Mouse (Mus musculus) forebrain, embryonic 12.5 days (tissue): ENCODE data around the gene Csdc2. TPM values are rescaled to one million over a fixed set of nuclear protein-coding genes. Genes with fewer than 3 reads are reported as not detected.
A peak's percentile ranks its signal among the peaks of the same experiment; 100 is the strongest.

Experiments
- ATAC-seq: fragments of 200-750 bp; cut with Nextera tagmentation; 2 replicates; pipeline ENCODE4 v1.8.0; 2017; ENCODE audit warnings: moderate TSS enrichment; ENCODE audit not compliant: low FRiP score
- H3K27ac ChIP-seq: fragments of 300-500 bp; sonication (generic); 2 replicates; pipeline ENCODE4 v1.5.1; 2016; ENCODE audit warnings: mild to moderate bottlenecking
- H3K27me3 ChIP-seq: fragments of 300-500 bp; sonication (generic); 2 replicates; pipeline ENCODE4 v1.6.1; 2016; ENCODE audit warnings: mild to moderate bottlenecking
- H3K36me3 ChIP-seq: fragments of 300-500 bp; sonication (generic); replicated peaks from 2 replicates; pipeline ENCODE4 v1.6.1; 2016; ENCODE audit warnings: mild to moderate bottlenecking
- H3K4me1 ChIP-seq: fragments of 300-500 bp; sonication (generic); 2 replicates; pipeline ENCODE4 v1.6.1; 2016
- H3K4me2 ChIP-seq: fragments of 300-500 bp; sonication (generic); 2 replicates; pipeline ENCODE4 v1.6.1; 2016; ENCODE audit warnings: mild to moderate bottlenecking, moderate library complexity
- H3K4me3 ChIP-seq: fragments of 300-500 bp; sonication (generic); replicated peaks from 2 replicates; pipeline ENCODE4 v1.5.1; 2016; ENCODE audit warnings: mild to moderate bottlenecking
- H3K9ac ChIP-seq: fragments of 300-500 bp; sonication (generic); 2 replicates; pipeline ENCODE4 v1.6.1; 2016; ENCODE audit warnings: mild to moderate bottlenecking
- H3K9me3 ChIP-seq: fragments of 300-500 bp; sonication (generic); 2 replicates; pipeline ENCODE4 v1.6.1; 2016
- WGBS: fragments of 180-500 bp; shearing (Covaris S2); methylation state at CpG from one replicate; pipeline ENCODE4 v1.1.7; 2016; 5-methylcytosine and 5-hydroxymethylcytosine counted together
- polyA plus RNA-seq: library from polyadenylated mRNA; unstranded; fragments of >200 nt; fragmentation: Nextera tagmentation; extraction: Ambion mirVana; gene quantifications from 2 replicates; pipeline ENCODE4 v1.2.1, GENCODE M21; 2016

Gene Csdc2
- polyA plus RNA-seq, 1 experiment from 2014 or later, result 35.8 TPM

GRCm38 (mm10) chr15:81928277-81928676 lies 8.3 kb upstream of the Csdc2 start:
- no peak for ATAC-seq
- Histone ChIP-seq H3K27ac (peak overlapping the region; percentile 75), H3K9me3 (no peaks in the 10 kb centered on the region), H3K4me2 (no peak overlapping the region), H3K4me1 (peaks cover 34% of the 10 kb centered on the region), H3K4me3 (no peak overlapping the region), H3K9ac (no peak overlapping the region), H3K36me3 (0 out of 2 replicates have a peak, but pooled peaks cover 2% of the 10 kb centered on the region), H3K27me3 (0 out of 2 replicates have a peak, but pooled peaks cover 3% of the 10 kb centered on the region)
- WGBS, result 44% methylated on average over 11 of the region's 11 CpGs

GRCm38 (mm10) chr15:81932951-81933470 lies 3.5 kb upstream of the Csdc2 start:
- no peak for ATAC-seq
- peaks cover 27% of the 10 kb centered on the region for H3K4me1 ChIP-seq
- no peaks in the 10 kb centered on the region for H3K36me3 ChIP-seq
- peaks cover 12% of the 10 kb centered on the region for H3K27me3 ChIP-seq
- H3K9me3 ChIP-seq, result no peaks in the 10 kb centered on the region
- H3K9ac ChIP-seq, result peak overlapping the region; percentile 38; the same call in 1 of the 2 replicates
- peak overlapping the region; percentile 42; the same call in 1 of the 2 replicates for H3K27ac ChIP-seq
- 33% methylated on average over 12 of the region's 12 CpGs for WGBS
- no peak overlapping the region for H3K4me3 ChIP-seq
- no peak overlapping the region for H3K4me2 ChIP-seq

DNA sequence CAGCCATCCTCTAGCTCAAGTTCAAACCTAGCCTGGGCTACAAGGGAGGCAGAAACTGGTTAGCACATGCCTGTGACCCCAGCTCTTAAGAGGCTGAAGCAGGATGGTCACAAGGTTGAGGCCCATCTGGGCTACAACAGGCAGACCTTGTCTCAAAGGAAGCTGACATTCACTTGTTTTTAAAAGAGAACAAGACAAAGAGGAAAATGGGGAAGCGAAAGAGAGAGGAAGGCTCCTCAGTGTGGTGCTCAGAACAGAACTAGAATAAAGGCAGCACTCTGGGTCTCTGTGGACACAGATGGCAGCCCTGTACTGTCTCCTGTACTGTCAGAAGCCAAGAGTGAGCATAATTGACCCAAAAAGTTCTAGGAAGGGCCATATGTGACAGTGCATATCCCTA lies 2.6 kb upstream of the Csdc2 start:
- Histone ChIP-seq H3K27ac (no peak overlapping the region), H3K4me1 (peaks cover 36% of the 10 kb centered on the region), H3K9ac (no peak overlapping the region), H3K36me3 (no peaks in the 10 kb centered on the region), H3K27me3 (peaks cover 12% of the 10 kb centered on the region), H3K4me3 (no peak overlapping the region), H3K9me3 (no peaks in the 10 kb centered on the region), H3K4me2 (no peak overlapping the region)
- WGBS, result 67% methylated on average over 1 of the region's 1 CpGs
- no peak for ATAC-seq

- peaks cover 37% of the 10 kb centered on the region for H3K4me1 ChIP-seq
- no peaks in the 10 kb centered on the region for H3K9me3 ChIP-seq
- peaks cover 12% of the 10 kb centered on the region for H3K27me3 ChIP-seq
- peak overlapping the region; percentile 72 for H3K4me2 ChIP-seq
- ATAC-seq, result no peak
- peak overlapping the region; percentile 65; the same call in 1 of the 2 replicates for H3K27ac ChIP-seq
- 57% methylated on average over 7 of the region's 7 CpGs for WGBS
- H3K9ac ChIP-seq, result peak overlapping the region; percentile 66; the same call in 1 of the 2 replicates
- H3K36me3 ChIP-seq, result no peaks in the 10 kb centered on the region
- peak overlapping the region; percentile 51 for H3K4me3 ChIP-seq
Measured at GRCm38 (mm10) chr15:81935869-81936637, 506 bp upstream of the Csdc2 start.

DNA sequence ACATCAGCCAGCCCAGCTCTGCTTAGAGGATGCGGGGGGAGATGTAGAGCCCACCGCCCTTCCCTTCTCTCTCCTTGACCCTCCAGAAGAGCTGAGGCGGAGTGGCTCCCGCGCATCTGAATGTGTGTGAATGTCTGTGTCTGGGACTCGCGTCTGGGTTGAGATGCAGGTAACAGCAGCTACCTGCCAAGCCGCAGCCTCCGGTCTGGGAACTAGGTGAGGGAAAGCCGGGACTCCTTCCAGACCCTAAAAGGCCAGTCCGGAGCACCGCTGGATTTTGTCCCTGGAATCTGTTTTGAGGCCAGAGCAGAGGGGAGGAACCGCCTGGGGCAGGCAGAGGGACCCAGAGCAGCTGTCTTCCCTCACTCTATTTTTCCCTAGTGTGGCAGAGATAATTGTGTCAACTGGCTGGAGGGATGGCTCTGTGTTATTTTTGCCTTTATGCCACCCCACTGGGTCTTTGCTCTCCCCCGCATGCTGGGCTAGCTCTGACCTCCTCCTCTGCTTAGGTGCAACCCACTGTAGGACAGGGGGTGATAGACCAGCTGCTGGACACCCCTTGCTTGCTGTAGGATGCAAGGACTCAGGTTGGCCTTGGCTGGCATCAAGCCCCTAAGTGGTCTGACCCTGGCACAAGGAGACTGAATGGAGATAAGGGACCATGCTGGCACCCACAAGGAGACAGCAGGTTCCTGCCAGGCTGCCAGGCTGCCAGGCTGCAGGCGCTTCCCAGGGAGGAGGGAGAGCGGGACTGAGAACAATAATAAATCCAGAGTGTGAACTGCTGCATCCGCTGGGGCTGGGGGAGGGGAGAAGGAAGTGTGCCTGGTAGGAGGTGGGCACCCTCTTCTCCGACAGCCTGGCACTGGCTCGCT lies 776 bp downstream of the Csdc2 start:
- H3K36me3 ChIP-seq, result no peaks in the 10 kb centered on the region
- H3K4me1 ChIP-seq, result peaks cover 40% of the 10 kb centered on the region
- H3K4me3 ChIP-seq, result peak overlapping the region; percentile 51
- WGBS, result 11% methylated on average over 19 of the region's 19 CpGs
- peak overlapping the region; percentile 66 for H3K9ac ChIP-seq
- peak overlapping the region; percentile 72 for H3K4me2 ChIP-seq
- peak overlapping the region; percentile 65 for H3K27ac ChIP-seq
- no peaks in the 10 kb centered on the region for H3K9me3 ChIP-seq
- H3K27me3 ChIP-seq, result peaks cover 12% of the 10 kb centered on the region
- ATAC-seq, result peak; percentile 58

DNA sequence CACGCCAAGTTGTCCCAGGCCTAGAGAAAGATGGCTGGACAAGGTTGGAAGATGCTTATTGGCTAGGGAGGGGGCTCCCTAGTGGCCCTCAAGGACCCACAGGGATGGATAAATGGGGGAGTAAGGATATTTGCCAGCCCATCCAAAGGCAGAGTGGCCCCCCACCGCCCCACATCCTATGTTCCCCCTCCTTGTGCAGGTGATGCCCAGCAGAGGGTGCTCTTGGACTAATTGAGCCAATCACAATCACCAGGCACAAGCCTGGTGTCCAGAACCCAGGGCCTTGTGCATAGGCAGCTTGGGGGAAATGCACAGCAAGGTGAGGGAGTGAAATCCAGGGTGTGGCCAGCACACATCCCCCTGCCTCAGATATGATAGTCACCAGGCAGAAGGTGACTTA lies 1.7 kb downstream of the Csdc2 start:
- Histone ChIP-seq H3K36me3 (no peaks in the 10 kb centered on the region), H3K27me3 (peaks cover 8% of the 10 kb centered on the region), H3K27ac (no peak overlapping the region), H3K4me1 (peaks cover 41% of the 10 kb centered on the region), H3K4me3 (peak overlapping the region; percentile 51), H3K9me3 (no peaks in the 10 kb centered on the region), H3K9ac (0 out of 2 replicates have a peak overlapping the region, but pooled peaks have one; percentile 1), H3K4me2 (peak overlapping the region; percentile 72)
- peak; percentile 7; the same call in 1 of the 2 replicates for ATAC-seq
- WGBS, result 36% methylated on average over 2 of the region's 2 CpGs

GRCm38 (mm10) chr15:81939157-81939715 lies 2.7 kb downstream of the Csdc2 start:
- 91% methylated on average over 10 of the region's 10 CpGs for WGBS
- Histone ChIP-seq H3K27ac (no peak overlapping the region), H3K27me3 (peaks cover 4% of the 10 kb centered on the region), H3K4me1 (peaks cover 45% of the 10 kb centered on the region), H3K4me2 (no peak overlapping the region), H3K4me3 (no peak overlapping the region), H3K36me3 (no peaks in the 10 kb centered on the region), H3K9ac (no peak overlapping the region), H3K9me3 (no peaks in the 10 kb centered on the region)
- no peak for ATAC-seq

GRCm38 (mm10) chr15:81939774-81940173 lies 3.2 kb downstream of the Csdc2 start:
- Histone ChIP-seq H3K27ac (no peak overlapping the region), H3K4me2 (no peak overlapping the region), H3K27me3 (peaks cover 3% of the 10 kb centered on the region; the same call in 1 of the 2 replicates), H3K4me1 (peaks cover 45% of the 10 kb centered on the region), H3K9ac (no peak overlapping the region), H3K36me3 (no peaks in the 10 kb centered on the region), H3K9me3 (no peaks in the 10 kb centered on the region), H3K4me3 (no peak overlapping the region)
- WGBS, result 92% methylated on average over 4 of the region's 4 CpGs
- ATAC-seq, result no peak

DNA sequence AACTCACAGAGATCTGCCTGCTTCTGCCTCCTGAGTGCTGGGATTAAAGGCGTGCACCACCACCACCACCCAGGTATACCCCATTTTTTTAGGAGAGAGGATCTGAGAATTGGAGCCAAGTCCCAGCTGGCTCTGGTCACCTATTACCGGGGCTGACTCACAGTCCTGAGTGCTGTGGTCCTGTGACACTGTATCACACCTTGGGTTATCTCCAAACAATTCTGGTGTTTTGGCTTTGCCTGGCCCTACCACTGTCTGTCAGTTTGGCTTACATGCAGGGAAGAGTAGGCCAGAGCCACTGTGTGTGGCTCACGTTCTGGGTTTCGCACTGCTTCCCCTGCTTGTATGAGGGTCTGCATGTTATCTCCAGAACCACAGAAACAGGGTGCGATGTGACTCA lies 3.7 kb downstream of the Csdc2 start:
- Histone ChIP-seq H3K4me3 (no peak overlapping the region), H3K4me2 (no peak overlapping the region), H3K9me3 (no peaks in the 10 kb centered on the region), H3K27ac (no peak overlapping the region), H3K4me1 (peaks cover 45% of the 10 kb centered on the region), H3K36me3 (no peaks in the 10 kb centered on the region), H3K27me3 (peaks cover 3% of the 10 kb centered on the region; the same call in 1 of the 2 replicates), H3K9ac (no peak overlapping the region)
- WGBS, result 92% methylated on average over 5 of the region's 5 CpGs
- no peak for ATAC-seq

GRCm38 (mm10) chr15:81941010-81941409 lies 4.5 kb downstream of the Csdc2 start:
- no peak overlapping the region for H3K27ac ChIP-seq
- H3K9ac ChIP-seq, result no peak overlapping the region
- H3K27me3 ChIP-seq, result peaks cover 3% of the 10 kb centered on the region; the same call in 1 of the 2 replicates
- no peak for ATAC-seq
- H3K4me2 ChIP-seq, result no peak overlapping the region
- peaks cover 43% of the 10 kb centered on the region for H3K4me1 ChIP-seq
- H3K4me3 ChIP-seq, result no peak overlapping the region
- 93% methylated on average over 2 of the region's 2 CpGs for WGBS
- no peaks in the 10 kb centered on the region for H3K36me3 ChIP-seq
- no peaks in the 10 kb centered on the region for H3K9me3 ChIP-seq

DNA sequence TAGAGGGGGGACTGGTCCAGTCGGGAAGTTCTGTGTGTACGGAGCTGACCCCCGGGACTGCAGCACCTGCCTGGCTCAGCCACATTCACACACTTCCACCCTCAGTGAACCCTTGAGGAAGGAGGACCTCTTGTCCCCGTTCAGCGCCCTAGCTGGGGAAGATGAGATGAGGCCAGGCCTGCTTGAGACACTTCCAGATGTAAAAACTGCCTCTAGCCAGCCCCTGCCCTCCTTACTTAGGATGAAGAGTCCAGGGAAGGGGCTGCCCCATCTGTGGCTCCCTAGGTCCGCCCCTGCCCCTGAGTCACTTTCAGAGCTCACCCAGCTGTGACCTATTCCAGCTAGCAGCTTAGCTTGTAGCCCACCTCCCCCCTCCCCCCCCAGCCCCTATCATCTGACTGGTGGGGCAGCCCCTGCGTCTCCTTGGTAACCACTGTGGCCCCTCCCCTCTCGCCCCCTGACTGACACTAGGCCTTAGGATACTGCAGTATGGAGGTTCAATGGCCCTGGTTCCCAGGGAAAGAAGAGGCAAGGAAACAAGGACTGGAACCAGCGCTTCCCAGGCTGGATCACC lies 6.7 kb downstream of the Csdc2 start:
- no peak overlapping the region; the same call in 1 of the 2 replicates for H3K9ac ChIP-seq
- 0 out of 2 replicates have a peak overlapping the region, but pooled peaks have one; percentile 14 for H3K27ac ChIP-seq

More for the DNA sequence above, 6.7 kb downstream of the Csdc2 start:
- peak; percentile 36; the same call in 1 of the 2 replicates for ATAC-seq
- Histone ChIP-seq H3K36me3 (peaks cover 9% of the 10 kb centered on the region), H3K9me3 (no peaks in the 10 kb centered on the region), H3K4me3 (no peak overlapping the region), H3K4me1 (peaks cover 21% of the 10 kb centered on the region), H3K27me3 (no peaks in the 10 kb centered on the region), H3K4me2 (peak overlapping the region; percentile 10; the same call in 1 of the 2 replicates)
- WGBS, result 13% methylated on average over 9 of the region's 9 CpGs
